Mouse (Mus musculus): ENCODE measurements around the gene Nnat. TPM values are rescaled to one million over a fixed set of nuclear protein-coding genes. Genes with fewer than 3 reads are reported as not detected.
"Not testable (repeated sequence)": the region's sequence is repeated elsewhere in the genome, so short reads cannot be mapped to it uniquely, and the experiment has no call there.

Gene Nnat
- total RNA-seq, 2 experiments from 2014 or later, result 193 to 292 TPM

DNA sequence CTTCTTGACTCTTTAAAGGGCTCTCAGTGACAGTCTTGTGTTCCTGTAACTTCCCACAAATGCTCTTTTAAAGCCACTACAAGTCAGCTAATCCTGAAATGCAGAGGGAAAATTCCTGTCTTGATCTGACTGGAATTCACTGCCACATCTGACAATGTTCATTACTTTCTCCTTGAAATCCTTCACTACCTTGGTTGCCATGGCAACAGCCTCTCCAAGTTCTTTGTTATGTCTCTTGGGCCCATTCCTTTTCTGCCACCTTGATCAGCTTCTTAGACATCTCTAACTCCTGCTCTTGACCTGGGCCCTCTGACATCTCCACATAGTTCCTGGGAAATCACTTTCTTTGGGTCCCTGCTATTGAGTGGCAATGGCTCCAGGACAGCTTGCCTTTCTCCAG, 13.2 kb upstream of the Nnat start:
- no peak for DNase-seq (ENCODE audit: low spot score in 2 of 2)

DNA sequence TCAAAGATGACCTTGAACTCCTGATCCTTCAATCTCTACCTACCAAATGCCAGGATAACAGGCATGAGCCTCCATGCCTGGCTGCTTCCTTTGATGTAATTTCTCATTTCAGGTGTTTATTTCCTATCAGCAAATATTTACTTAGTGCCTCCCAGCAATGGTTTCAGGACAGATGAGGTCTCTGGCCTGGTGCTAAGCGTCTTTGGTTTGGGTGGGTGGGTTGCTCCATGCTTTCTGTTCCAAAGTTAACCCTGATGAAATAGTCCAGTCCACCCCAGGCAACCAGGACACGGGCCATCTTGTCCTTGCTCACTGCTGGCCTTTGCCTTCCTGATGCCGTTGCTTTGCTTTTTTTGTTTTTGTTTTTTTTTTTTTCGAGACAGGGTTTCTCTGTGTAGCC, 9.6 kb upstream of the Nnat start:
- DNase-seq (ENCODE audit: low spot score in 2 of 2), result no peak

DNA sequence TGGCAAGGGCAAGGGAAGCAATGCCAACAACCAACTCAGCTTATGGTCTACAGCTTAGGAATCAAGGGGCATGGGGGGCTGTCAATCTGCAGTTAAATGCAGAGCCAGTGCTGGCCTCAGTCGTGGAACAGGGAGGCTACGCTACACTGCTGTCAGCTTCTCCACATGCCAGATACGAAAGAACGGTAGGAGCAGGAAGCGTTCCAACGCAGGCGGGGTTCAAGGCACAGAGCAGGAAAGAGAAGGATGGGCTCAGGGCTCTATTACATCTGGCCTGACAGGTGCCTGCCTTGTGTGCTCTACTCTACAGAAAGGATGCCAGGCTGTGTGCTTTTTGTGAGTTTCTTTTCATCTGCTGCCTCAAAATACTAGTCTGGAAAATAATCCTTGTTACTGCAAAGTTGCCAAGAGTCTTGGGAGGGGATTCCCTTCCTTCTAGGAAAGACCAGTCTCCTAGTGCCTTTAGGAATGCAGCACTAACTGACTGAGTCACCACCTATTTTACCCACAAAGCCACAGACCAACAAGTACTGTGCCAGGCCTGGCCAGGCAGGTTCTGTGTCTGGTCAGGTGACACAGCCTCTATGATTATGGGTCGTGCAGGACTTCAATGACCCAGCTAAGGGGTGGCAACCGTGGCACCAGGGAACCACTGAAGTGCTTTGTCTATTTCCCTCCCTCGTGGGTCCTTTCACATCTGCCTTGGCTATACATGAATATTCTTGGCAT, 7.6 kb upstream of the Nnat start:
- no peak for DNase-seq (ENCODE audit: low spot score in 2 of 2)

DNA sequence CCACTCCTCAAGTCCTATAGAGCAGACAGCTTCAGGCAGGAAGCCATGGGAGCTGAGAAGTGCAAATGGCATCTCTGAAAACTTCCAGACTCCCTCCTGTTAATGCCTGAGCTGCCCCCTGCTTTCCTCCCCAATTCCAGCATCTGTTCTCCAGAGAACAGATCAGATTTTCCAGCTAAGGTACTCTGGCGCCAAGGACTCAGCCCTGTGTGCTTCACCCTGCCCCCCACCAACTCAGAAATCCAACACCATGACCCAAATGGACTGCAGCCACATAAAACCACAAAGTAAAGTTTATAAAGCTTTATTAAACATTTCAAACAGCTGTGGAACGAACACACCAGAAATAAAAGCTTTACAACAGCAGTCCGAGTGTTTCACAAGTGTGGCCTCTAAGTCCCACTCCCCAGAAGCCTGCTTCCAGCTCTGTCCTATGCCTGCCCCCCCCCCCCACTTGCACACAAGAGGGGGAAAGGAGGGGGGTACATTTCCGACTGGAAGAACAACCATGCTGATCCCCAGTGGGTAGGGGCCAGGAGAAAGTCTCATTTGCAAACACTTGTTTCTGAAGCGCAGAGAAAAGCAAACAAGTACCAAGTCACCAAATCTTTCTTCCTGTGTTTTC, 3.7 kb upstream of the Nnat start:
- no peak for DNase-seq (ENCODE audit: low spot score in 2 of 2)

DNA sequence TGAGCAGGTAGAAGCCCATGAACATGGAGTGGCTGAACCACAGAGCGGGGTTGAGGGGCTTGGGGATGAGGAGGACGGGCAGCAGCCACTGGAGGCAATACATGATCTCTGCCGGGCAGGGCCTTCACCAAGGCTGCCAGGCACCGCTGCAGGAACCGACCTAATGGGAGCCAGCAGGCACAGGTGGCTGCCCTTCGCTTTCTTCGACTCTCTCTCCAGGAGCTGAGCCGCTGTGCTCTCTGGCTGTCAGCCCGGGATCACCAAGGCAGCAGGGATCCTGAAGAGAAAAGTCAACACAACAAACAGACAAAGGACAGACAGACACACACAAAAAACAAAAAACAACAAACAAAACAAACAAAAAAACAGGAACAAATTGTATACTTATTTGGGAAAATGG, 1.8 kb upstream of the Nnat start:
- no peak for DNase-seq (ENCODE audit: low spot score in 2 of 2)

DNA sequence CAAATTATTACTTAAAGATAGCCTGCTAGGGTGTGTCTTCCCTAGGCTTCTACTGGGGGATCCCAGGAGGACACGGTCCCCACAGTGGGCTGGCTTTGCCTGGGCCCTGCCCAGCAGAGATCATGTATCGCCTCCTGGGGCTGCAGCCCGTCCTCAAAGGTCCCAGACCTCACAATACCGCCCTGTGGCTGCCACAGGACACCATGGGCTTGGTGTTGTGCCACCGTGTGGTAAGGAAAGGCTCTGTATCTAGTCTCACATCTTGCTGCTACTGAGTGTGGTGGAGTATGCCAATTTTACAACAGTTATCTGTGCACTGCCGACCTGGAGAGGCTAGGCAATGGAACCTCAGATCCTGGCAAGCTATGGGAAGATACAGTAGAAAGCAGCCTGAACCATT, 1.4 kb upstream of the Nnat start:
- DNase-seq (ENCODE audit: low spot score in 2 of 2), result no peak

DNA sequence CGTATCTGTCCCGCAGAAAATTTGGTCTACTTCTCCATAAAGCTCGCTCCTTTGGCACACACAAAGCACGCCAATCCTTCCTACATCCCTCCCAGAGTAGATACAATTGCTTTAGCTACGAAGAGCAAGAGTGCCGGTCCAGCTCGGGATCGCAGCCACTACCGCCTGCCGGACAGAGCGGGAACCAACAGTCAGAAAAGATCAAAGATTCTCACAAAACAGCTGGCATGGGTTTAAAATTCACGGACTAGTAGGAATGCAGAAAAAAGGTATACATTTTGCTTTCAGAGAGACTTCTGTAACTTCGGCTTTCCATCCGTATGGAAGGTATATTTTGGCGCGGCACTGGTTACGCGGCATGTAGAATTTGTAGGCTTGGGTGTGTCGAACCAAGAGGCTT, 438 bp upstream of the Nnat start:
- no peak for DNase-seq (ENCODE audit: low spot score in 2 of 2)

DNA sequence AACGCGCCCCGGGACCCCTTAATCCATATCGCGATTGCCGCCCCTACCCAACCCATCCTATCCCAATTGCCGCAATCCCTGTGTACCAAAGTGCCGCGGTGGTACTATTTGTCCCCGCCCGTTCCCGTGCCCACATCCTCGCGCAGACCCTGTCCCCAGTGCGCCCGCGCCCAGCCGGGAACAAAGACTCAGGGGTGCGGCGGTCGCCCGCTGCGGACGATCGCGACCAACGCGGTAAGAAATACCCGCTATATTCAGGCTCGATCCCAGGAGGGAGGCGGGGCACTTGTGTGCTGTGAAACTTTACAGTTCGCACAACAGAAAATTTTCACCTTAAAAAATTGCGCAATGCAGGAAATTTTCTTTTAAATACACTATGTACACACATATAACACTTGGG, 424 bp downstream of the Nnat start:
- DNase-seq (ENCODE audit: low spot score in 2 of 2), result no peak

DNA sequence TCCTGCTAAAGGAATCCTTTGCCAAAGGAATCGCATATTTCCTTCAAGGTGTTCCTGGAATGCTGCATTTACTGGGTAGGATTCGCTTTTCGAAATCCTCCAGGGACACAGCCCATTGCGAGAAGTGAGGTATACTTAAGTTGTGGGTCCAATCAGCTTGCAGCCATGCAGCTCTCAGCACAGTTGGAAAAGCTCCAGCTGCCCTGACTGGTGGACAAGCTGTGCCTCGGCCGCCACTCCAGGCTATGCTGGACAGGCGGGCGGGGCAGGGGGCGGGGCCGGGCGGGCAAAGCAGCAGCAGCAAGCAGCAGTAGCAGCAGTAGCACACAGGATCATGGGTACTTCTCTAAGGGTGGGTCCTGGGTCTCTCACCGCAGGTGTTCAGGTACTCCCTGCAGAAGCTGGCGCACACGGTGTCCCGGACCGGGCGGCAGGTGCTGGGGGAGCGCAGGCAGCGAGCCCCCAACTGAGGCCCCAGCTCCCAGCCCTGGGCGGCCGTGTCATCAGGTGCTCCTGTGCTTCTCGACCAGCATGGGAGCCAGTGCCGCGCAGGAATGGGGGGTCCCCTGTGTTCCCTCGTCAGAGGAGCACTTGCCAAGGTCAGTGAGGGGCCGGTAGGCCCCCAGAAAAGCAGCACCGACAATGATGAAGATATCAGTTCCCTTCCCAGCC, 1.4 kb downstream of the Nnat start:
- peak; percentile 48 to 55 for DNase-seq (ENCODE audit: low spot score in 2 of 2)

DNA sequence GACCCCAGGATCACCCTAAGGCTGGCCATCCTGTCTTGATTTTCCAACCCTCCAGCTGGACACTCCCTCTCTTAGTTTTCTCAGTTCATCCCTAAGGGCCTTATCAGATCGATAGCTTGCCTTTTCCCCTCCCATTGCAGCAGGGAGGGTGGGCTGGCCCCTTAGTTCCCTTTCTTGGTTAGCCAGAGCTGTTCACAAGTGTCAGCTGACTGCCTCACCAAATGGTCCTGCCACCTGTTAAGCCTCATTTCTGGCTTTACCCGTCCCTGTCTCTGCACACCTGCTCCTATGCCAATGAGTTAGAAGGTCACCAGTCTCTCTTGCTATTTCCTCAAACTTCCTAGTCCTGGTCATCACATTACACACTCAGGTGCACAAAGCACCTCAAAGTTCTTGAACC, 3.2 kb downstream of the Nnat start:
- DNase-seq (ENCODE audit: low spot score in 2 of 2), result no peak

DNA sequence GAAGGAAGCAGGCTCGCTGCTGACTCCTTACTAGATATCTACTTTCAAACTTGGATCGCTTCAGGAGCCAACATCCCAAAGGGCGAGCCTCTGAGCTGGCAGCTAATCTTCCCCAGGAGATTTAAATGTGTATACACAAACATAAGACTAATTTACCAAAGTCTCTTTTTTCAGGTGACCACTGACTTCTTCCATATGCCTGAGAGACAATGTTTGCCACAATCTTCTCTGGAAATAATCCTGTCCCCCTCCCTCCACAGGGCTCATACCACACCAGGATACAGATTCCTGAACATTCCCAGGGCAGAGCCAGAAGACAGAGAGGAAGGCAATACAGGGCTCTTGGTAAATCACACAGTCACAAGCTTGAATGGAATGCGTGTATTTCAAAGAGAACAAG, 4.8 kb downstream of the Nnat start:
- DNase-seq (ENCODE audit: low spot score in 2 of 2), result no peak

DNA sequence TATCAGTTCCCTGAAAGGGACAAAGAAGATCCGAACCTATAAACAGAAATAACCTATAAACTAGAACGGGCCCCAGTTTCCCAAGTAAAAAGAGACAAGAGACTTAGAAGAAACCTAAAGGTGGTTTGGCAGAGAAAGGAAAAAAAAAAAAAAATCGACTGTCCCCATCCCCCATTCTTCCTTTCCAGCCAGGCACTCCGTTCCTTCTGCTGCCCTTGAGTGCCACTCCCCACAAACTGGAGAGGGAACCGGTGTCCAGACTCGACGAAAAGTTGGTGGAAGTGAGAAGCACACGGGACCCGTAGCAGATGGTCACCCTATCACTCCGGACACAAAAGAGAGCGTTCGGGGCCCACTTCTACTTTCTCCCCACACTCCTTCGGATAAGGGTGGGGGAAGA, 5.6 kb downstream of the Nnat start:
- no peak for DNase-seq (ENCODE audit: low spot score in 2 of 2)

DNA sequence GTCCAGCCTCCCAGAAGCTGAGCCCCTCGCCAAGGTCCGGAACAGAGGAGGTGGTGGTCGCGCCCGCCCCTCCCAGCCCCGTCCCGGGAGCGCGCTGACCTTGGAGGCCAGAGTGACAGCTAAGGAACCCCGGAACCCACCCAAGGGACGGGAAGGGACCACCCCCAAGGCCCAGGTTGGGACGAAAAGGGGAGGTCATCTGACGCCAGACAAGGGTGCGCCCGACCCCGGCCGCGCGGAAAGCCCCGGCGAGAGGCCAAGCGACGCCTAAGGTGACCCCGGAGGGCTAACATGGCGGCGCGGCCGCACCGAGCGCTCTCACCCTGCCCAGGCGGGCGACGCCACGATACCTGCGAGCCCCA, 6.0 kb downstream of the Nnat start:
- DNase-seq (ENCODE audit: low spot score in 2 of 2), result no peak

DNA sequence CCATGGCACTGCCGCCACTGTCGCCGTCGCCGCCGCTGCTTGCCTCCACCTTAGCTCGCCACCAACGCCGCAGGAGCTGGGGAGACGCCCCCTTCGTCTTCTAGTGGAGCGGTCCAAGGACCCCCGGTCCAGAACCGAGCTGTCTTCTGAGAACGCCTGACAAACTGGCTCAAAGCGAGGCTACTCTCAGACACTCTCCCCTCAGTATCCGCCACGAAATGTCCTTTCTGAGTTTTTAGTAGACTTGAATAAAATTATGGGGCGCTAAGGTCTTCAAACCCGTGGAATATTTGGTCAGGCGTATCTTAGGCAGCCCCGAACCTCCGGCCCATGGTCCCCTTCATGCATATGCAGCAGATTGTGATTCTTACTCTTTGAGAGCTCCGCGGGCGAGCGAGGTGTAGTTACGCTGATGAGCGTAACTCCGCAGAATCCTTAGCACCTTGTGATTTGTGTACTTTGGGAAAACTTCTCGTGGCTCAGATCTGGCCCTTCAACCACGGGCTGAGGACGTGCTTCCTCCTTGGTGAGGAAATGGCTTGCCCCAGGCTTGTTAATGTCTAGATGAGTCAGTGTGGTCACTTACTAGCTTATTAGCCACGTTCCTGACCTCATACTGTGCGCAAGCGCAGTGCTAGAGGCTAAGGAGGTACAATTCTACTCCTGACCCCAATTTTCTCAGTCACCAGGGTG, 6.5 kb downstream of the Nnat start:
- DNase-seq (ENCODE audit: low spot score in 2 of 2), result peak; percentile 81

DNA sequence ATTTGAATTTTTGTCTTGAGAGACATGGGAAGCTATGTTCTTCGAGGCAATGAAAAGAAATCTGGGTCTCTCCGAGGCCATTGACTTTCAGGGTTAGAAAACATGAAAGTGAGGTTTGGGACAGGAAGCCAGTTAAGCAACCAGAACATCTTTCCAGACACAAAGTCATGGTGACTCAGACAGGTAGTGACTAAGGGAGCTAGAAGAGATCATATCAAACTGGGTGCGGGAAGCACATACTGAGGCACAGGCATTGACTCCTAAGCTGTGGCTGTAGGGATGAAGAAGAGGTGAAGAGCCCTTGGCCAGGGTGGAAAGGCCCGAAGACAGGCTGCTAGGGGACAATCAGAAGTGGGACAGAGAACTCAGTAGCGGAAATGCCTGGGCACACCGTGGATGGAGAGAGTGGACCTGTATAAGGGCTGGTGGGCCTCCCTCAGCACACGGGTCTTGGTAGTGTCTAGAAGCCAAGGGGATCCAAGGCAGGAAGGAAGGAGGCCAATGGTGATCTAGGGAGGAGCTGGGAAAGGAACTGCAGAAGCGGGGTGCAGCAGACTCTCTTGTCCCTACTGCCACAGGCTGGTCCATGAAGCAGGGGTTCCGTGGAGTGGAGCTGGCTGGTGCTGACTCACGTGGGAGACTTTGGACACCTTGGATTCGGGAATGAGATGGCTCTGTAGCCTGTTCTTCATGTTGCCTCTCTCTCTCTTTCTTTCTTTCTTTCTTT, 7.5 kb downstream of the Nnat start:
- no peak for DNase-seq (ENCODE audit: low spot score in 2 of 2)

DNA sequence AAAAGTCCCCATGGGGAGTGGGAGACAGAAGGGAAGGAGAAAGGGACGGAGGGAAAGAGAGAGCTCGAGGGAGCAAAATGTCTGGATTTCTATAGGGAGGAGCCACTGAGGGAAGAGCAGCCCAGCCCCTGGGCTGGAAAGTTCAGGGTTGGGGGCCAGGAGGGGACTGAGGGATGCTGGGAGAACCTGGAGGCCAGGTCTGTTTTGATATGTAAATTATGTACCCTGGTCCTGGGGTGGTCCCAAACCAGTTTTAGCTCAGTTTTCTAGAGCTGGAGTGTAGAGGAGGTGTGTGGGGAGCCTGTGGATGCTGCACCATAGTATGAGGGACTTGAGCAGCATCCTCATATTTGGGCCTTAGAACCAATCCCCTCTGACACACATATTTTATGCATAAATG, 9.0 kb downstream of the Nnat start:
- DNase-seq (ENCODE audit: low spot score in 2 of 2), result no peak

DNA sequence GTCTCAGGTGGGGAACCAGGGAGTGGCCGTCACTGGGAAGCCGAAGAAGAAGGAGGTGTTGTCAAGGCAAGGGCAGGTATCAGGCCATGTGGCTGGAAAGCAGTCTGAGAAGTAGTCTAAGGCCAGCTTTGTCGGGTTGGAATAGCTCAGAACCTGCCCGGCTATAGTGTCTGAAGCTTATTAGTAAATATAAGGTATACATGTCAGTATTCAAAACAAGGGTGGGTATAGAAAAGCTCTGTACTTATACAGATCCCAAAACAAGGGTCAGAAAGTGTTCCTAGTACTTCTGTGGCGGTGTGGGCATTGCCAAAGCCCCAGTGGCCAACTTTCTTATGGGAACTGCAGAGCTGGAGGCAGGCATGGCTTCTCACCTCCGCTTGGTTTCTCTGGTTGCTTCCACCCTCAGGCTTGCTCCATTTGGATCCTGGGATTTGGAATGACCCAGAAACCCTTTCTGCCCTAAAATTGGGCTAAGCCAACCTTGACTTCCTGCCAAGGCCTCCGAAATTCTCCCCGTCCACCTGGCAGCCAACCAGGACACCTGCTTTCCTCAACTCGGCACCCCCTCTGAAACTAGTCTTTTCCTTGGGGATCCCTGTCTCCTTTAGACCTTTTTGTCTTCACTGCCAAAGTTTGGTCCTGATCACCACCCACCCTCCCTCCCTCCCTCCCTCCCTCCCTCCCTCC, 10.1 kb downstream of the Nnat start:
- no peak for DNase-seq (ENCODE audit: low spot score in 2 of 2)

DNA sequence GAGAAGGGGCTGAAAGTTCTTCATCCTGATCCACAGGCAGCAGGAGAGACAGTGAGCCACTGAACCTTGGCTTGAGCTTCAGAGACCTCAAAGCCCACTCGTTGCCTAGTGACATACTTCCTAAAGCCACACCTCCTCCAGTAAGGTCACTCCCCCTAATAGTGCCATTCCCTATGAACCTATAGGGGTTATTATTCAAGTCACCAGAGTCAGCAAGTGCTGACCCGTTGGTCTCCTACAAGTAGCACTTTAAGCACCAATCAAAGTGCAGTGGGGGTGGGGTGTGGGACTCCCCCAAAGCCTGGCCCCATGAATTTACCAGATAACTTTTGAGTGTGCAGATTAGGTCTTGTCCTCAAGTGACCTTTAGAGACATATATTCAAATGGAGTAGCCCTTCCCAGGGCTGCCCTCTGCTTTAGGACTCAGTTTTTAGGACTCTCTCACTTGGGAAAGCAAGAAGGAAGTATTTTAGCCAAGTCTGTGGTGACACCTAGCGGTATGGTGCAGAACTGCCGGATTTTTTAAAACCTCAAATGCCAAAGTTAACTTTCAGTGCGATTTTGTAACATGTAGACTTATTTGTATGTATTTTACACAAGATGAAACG, 11.4 kb downstream of the Nnat start, which contains the start of gene Blcap:
Gene Blcap (minus strand): TSS at position 51 of the 609 bp plus-strand sequence.
- peak; percentile 44 to 57 for DNase-seq (ENCODE audit: low spot score in 2 of 2)

DNA sequence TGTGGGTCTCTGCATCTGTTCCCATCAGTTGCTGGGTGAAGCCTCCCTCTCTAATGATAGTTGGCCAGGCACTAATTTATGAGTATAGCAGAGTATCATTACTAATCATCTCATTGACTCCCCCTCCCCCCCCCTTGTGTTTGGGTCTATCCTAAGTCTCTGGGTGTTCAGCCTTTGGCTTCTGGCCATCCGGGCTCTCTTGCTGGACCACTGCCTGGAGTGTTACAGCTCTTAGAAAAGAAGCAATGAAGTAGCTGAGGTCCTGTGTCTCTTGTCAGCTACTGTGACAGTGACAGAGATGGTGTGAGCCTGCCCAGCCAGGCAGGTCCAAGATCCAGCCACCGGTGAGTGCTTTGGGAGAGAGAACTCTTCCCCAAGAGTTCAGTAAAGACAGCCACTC, 12.9 kb downstream of the Nnat start:
- no peak for DNase-seq (ENCODE audit: low spot score in 2 of 2)

DNA sequence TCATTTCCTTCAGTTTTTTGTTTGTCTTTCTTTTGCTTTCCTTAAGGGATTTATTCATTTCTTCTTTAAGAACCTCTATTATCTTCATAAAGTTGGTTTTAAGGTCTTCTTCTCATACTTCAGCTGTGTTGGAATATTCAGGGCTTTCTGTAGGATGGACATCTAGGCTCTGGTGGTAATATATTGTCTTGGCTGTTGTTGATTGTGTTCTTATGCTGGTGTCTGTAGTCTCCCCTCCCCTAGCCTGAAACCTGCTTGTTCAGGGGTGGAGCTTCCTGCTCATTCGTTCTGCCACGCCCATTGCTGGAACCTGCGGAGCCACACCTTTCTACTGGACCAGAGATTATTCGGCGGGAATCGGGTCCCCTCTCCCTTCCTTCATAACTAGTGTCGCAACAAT, 25.5 kb downstream of the Nnat start:
- DNase-seq (ENCODE audit: low spot score in 2 of 2), result not testable (repeated sequence)

All from left cerebral cortex, adult 18-20 months (tissue).